Mouse (Mus musculus) hindbrain, embryonic 16.5 days (tissue): ENCODE measurements around the gene Fmo4. TPM values are rescaled to one million over a fixed set of nuclear protein-coding genes. Genes with fewer than 3 reads are reported as not detected.

ENCODE experiments used
- ATAC-seq: fragments of 200-750 bp; cut with Nextera tagmentation; 2 replicates; pipeline ENCODE4 v1.8.0; 2017; ENCODE audit warnings: moderate TSS enrichment, moderate library complexity
- H3K27ac ChIP-seq: fragments of 300-500 bp; sonication (generic); 2 replicates; pipeline ENCODE4 v1.5.1; 2014; ENCODE audit warnings: low read depth, mild to moderate bottlenecking, control low read depth, low read length, moderate library complexity
- H3K27me3 ChIP-seq: fragments of 300-500 bp; sonication (generic); replicated peaks from 2 replicates; pipeline ENCODE4 v1.6.1; 2014; ENCODE audit warnings: low read length; ENCODE audit not compliant: control insufficient read depth, insufficient read depth
- H3K36me3 ChIP-seq: fragments of 300-500 bp; sonication (generic); 2 replicates; pipeline ENCODE4 v1.6.1; 2014; ENCODE audit warnings: mild to moderate bottlenecking, low read length, moderate library complexity, mixed read lengths; ENCODE audit not compliant: control insufficient read depth, insufficient read depth
- H3K4me1 ChIP-seq: fragments of 300-500 bp; sonication (generic); 2 replicates; pipeline ENCODE4 v1.6.1; 2014; ENCODE audit warnings: low read depth, low read length; ENCODE audit not compliant: control insufficient read depth, insufficient read depth
- H3K4me2 ChIP-seq: fragments of 300-500 bp; sonication (generic); 2 replicates; pipeline ENCODE4 v1.6.1; 2014; ENCODE audit warnings: mild to moderate bottlenecking, low read length, control low read depth, moderate library complexity
- H3K4me3 ChIP-seq: fragments of 300-500 bp; sonication (generic); 2 replicates; pipeline ENCODE4 v1.5.1; 2014; ENCODE audit warnings: mild to moderate bottlenecking, low read length, control low read depth, moderate library complexity
- H3K9ac ChIP-seq: fragments of 300-500 bp; sonication (generic); 2 replicates; pipeline ENCODE4 v1.6.1; 2014; ENCODE audit warnings: low read depth, mild to moderate bottlenecking, control low read depth, low read length, moderate library complexity
- H3K9me3 ChIP-seq: fragments of 300-500 bp; sonication (generic); 2 replicates; pipeline ENCODE4 v1.6.1; 2014; ENCODE audit warnings: mild to moderate bottlenecking, low read length, moderate library complexity; ENCODE audit not compliant: control insufficient read depth
- WGBS: fragments of 180-500 bp; shearing (Covaris S2); extraction: QIAGEN DNeasy Blood & Tissue Kit; methylation state at CpG from one replicate; pipeline ENCODE4 v1.1.7; 2014; 5-methylcytosine and 5-hydroxymethylcytosine counted together
- polyA plus RNA-seq: library from polyadenylated mRNA; unstranded; fragments of >200 nt; fragmentation: Nextera tagmentation; extraction: Ambion mirVana; gene quantifications from 2 replicates; pipeline ENCODE4 v1.2.1, GENCODE M21; 2015

The Fmo4 gene
- polyA plus RNA-seq, 1 experiment from 2014 or later: 0.78 TPM

DNA sequence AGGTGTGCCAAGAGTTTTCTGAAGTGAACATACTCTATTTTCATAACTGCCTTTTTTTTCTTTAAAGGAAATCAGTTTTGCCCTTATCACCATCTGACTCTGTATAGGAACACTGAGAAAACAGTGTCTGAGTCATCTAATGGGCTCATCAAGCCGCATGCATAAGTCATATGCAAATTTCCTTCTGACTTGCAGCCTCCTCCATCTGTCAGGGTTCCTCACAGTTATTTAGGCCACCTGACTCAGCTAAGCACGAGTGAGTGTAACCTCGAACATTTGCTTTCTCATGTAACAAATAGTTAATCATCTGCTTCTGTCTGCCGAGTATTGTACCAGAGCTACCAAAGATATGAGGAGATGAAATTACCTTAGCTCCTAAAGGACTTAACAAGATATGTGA lies 40.1 kb downstream of the Fmo4 start:
- no peak overlapping the region for H3K4me2 ChIP-seq
- no peaks in the 10 kb centered on the region for H3K36me3 ChIP-seq
- H3K9me3 ChIP-seq: no peaks in the 10 kb centered on the region
- H3K27me3 ChIP-seq: no peaks in the 10 kb centered on the region
- 42% methylated on average over 4 of the region's 4 CpGs for WGBS
- H3K9ac ChIP-seq: no peak overlapping the region
- H3K4me3 ChIP-seq: no peak overlapping the region
- 0 out of 2 replicates have a peak, but pooled peaks have one; percentile 50 for ATAC-seq
- H3K4me1 ChIP-seq: no peaks in the 10 kb centered on the region
- H3K27ac ChIP-seq: no peak overlapping the region

DNA sequence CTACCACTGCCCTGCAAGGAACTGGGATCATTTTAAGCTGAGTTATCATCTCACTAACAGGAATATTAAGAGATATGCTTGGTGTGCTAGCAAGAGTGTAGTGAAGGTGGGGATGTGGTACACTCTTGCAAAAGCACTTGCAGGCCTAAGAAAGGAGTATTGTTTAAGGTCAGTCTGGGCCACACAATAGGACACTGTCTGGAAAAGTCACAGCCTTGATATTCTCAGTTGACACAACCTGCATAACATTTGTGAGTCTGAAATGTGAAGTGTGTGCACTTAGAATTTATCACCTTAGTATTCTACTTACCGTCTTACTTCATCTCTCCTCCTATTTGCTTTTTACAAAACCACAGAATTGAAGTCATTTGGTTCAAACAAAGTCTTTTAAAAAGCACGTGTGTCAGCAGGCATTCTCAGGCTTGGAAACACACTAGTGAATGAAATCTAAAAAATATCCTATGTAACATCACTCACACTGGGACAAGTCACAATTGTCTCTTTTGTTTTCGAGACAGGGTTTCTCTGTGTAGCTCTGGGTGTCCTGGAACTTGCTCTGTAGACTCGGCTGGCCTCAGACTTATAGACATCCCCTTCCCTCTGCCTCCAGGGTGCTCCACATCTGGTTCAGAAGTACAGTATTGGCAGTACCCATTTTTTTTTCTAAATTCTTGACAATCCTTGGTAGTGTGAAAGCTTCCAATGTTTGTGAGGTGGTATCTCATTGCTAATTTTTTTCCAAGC lies 42.0 kb downstream of the Fmo4 start:
- H3K4me1 ChIP-seq: no peaks in the 10 kb centered on the region
- ATAC-seq: no peak
- no peak overlapping the region for H3K4me3 ChIP-seq
- H3K27ac ChIP-seq: no peak overlapping the region
- H3K27me3 ChIP-seq: no peaks in the 10 kb centered on the region
- WGBS: 48% methylated on average over 4 of the region's 4 CpGs
- H3K36me3 ChIP-seq: no peaks in the 10 kb centered on the region
- no peak overlapping the region for H3K9ac ChIP-seq
- H3K9me3 ChIP-seq: no peaks in the 10 kb centered on the region
- H3K4me2 ChIP-seq: no peak overlapping the region

DNA sequence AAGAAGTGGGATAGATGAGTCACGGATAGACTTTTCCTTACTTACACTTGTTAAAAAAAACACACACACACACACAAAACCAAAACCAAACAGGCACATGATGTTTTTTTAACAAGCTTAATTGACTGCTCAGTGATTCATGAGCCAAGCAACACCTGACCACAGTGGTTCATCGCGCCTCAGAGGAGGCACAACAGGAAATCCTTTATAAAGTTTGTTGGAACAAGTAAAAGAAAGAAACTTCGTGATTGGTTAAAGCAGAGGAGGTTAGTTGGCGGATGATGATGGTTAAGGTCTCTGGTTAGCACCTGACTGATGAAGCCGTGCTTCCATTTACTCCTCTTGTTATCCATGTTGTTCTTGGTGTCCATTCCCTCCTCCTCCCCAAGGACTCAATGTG lies 61.8 kb downstream of the Fmo4 start:
- H3K27me3 ChIP-seq: no peaks in the 10 kb centered on the region
- ATAC-seq: no peak
- no peaks in the 10 kb centered on the region for H3K36me3 ChIP-seq
- no peak overlapping the region for H3K27ac ChIP-seq
- H3K9me3 ChIP-seq: no peaks in the 10 kb centered on the region
- H3K4me3 ChIP-seq: no peak overlapping the region
- H3K4me2 ChIP-seq: no peak overlapping the region
- no peak overlapping the region for H3K9ac ChIP-seq
- 92% methylated on average over 6 of the region's 6 CpGs for WGBS
- no peaks in the 10 kb centered on the region for H3K4me1 ChIP-seq

DNA sequence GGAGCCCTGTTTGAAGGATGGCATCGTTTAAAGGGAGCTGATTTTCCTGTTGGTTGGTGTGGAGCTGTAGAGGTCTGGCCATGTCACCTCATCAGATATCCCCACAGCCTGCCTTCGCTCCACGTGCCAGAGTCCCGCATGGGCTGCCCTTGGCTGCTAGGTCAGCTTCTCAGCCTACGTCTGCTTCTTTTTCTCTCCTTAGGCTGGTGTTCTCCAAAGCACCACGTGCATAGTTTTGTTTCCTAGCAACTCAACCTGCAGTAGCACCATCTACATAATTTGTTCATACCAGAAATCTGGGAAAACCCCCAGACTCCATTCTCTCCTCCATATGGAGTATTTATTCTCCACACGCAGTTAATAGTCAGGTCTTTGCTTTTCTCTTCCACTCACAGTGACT lies 64.2 kb downstream of the Fmo4 start:
- no peaks in the 10 kb centered on the region for H3K27me3 ChIP-seq
- no peak overlapping the region for H3K4me3 ChIP-seq
- no peaks in the 10 kb centered on the region for H3K36me3 ChIP-seq
- H3K4me1 ChIP-seq: no peaks in the 10 kb centered on the region
- no peak overlapping the region for H3K4me2 ChIP-seq
- no peaks in the 10 kb centered on the region for H3K9me3 ChIP-seq
- H3K27ac ChIP-seq: no peak overlapping the region
- no peak overlapping the region for H3K9ac ChIP-seq
- 63% methylated on average over 7 of the region's 7 CpGs for WGBS
- 0 out of 2 replicates have a peak, but pooled peaks have one; percentile 34 for ATAC-seq

DNA sequence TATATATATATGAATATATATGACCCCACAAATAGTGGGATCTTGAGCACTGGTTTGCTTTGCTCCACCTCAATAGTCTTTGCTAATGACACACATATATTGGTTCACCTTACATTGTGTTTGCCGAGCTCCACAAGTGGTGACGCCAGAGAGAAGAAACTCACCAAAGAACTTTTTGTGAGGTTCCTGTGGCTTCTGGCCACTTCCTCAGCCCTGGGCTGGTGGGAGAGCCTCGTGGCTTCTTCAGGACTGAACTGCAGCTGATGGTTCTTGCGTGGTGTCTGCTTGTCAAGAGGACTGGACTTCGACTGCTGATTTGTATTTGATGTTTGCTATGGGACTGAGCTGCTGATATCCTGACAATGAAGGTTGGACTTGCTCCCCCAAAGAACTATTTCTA lies 65.0 kb downstream of the Fmo4 start:
- no peak overlapping the region for H3K4me3 ChIP-seq
- H3K4me2 ChIP-seq: no peak overlapping the region
- H3K9me3 ChIP-seq: no peaks in the 10 kb centered on the region
- no peak overlapping the region for H3K9ac ChIP-seq
- H3K4me1 ChIP-seq: no peaks in the 10 kb centered on the region
- ATAC-seq: no peak
- WGBS: 90% methylated on average over 5 of the region's 5 CpGs
- H3K27ac ChIP-seq: no peak overlapping the region
- no peaks in the 10 kb centered on the region for H3K27me3 ChIP-seq
- no peaks in the 10 kb centered on the region for H3K36me3 ChIP-seq

Other genes with a start within 250 kb of the Fmo4 start
- gene Vamp4, start 243.5 kb downstream of the Fmo4 start, polyA plus RNA-seq: 79.8 and 90.4 TPM in 2 replicates
- 0.10 and 0.12 TPM in 2 replicates for gene Myoc, start 174.8 kb downstream of the Fmo4 start, polyA plus RNA-seq
- gene Myocos, start 155.8 kb downstream of the Fmo4 start, polyA plus RNA-seq: not detected in 2 replicates
- gene Prrc2c, start 73.4 kb downstream of the Fmo4 start, polyA plus RNA-seq: 104 and 117 TPM in 2 replicates
- 39.6 and 42.2 TPM in 2 replicates for gene Fmo1, start 52.6 kb upstream of the Fmo4 start, polyA plus RNA-seq
- 0.09 and 0.29 TPM in 2 replicates for gene Fmo2, start 84.8 kb upstream of the Fmo4 start, polyA plus RNA-seq
- 0.07 TPM in 1 of 2 replicates, not detected in the other for gene Fmo6, start 123.5 kb upstream of the Fmo4 start, polyA plus RNA-seq
- gene Fmo3, start 170.6 kb upstream of the Fmo4 start, polyA plus RNA-seq: not detected in 2 replicates